Mouse (Mus musculus) embryonic facial prominence, embryonic 14.5 days (tissue): Measurements from ENCODE around the gene Lonrf2. TPM values are rescaled to one million over a fixed set of nuclear protein-coding genes. Genes with fewer than 3 reads are reported as not detected.

Experiments
- ATAC-seq: fragments of 200-750 bp; cut with Nextera tagmentation; 2 replicates; pipeline ENCODE4 v1.8.0; 2017; ENCODE audit warnings: low read depth, moderate number of reproducible peaks, moderate TSS enrichment
- DNase-seq: peaks from one replicate; pipeline ENCODE4 v3.0.0-alpha.2; 2015; ENCODE audit warnings: low spot score
- H3K27ac ChIP-seq: fragments of 300-500 bp; sonication (generic); replicated peaks from 2 replicates; pipeline ENCODE4 v1.5.1; 2014; ENCODE audit warnings: low read depth, mild to moderate bottlenecking, low read length, moderate library complexity
- H3K27me3 ChIP-seq: fragments of 300-500 bp; sonication (generic); replicated peaks from 2 replicates; pipeline ENCODE4 v1.6.1; 2014; ENCODE audit warnings: low read length; ENCODE audit not compliant: control insufficient read depth, insufficient read depth
- H3K36me3 ChIP-seq: fragments of 300-500 bp; sonication (generic); 2 replicates; pipeline ENCODE4 v1.6.1; 2014; ENCODE audit warnings: low read length, mixed read lengths; ENCODE audit not compliant: control insufficient read depth, insufficient read depth
- H3K4me1 ChIP-seq: fragments of 300-500 bp; sonication (generic); 2 replicates; pipeline ENCODE4 v1.6.1; 2014; ENCODE audit warnings: antibody characterized with exemption, low read length; ENCODE audit not compliant: control insufficient read depth, insufficient read depth
- H3K4me2 ChIP-seq: fragments of 300-500 bp; sonication (generic); 2 replicates; pipeline ENCODE4 v1.6.1; 2014; ENCODE audit warnings: low read depth, mild to moderate bottlenecking, low read length, moderate library complexity, mixed read lengths
- H3K4me3 ChIP-seq: fragments of 300-500 bp; sonication (generic); 2 replicates; pipeline ENCODE4 v1.5.1; 2014; ENCODE audit warnings: low read depth, mild to moderate bottlenecking, low read length
- H3K9ac ChIP-seq: fragments of 300-500 bp; sonication (generic); 2 replicates; pipeline ENCODE4 v1.6.1; 2014; ENCODE audit warnings: low read depth, mild to moderate bottlenecking, low read length, moderate library complexity, mixed read lengths
- H3K9me3 ChIP-seq: fragments of 300-500 bp; sonication (generic); 2 replicates; pipeline ENCODE4 v1.6.1; 2016; ENCODE audit warnings: low read length; ENCODE audit not compliant: control insufficient read depth
- WGBS: fragments of 180-500 bp; shearing (Covaris S2); extraction: QIAGEN DNeasy Blood & Tissue Kit; methylation state at CpG from one replicate; pipeline ENCODE4 v1.1.7; 2014; 5-methylcytosine and 5-hydroxymethylcytosine counted together
- polyA plus RNA-seq: library from polyadenylated mRNA; unstranded; fragments of >200 nt; fragmentation: Nextera tagmentation; extraction: Ambion mirVana; gene quantifications from 2 replicates; pipeline ENCODE4 v1.2.1, GENCODE M21; 2014

The Lonrf2 gene
- polyA plus RNA-seq, 1 experiment from 2014 or later, result 3.1 TPM

DNA sequence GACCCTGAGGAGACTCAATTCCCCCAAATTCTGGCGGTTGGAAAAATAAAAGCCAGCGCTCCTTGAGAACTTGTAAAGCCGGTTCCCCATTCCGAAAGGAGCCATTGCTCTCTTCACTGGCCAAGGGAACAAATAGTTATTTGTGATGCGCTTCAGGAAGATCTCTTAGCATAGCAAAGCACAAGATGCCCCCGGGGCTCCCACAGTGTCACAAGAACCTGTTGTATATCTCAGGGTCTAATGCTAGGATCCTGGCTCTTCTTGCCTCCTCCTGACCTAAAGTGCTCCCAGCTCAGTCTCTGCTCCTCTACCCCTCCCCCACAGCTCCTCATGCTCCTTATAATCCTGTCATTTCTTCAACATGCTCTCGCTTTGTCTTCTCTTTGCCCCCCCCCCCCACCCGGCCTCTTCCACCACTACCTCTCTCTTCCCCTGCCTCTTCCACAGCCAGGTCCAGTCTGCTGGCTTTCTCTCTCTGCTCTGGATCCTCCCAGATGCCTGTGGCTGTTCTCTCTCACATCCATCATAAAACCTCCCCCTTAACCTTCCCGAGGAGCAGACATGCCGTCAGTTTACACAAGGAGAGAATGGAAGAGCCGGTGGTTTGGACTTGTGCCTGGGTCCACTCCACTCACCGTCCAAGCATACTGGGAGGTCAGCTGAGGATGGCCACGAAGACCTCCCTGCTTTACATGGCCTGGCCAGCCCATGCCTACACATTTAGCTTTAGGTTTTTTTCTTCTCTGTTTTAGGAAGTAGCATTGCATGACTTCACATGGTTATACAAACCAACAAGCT is 33.1 kb upstream of the Lonrf2 start:
- H3K4me2 ChIP-seq, result no peak overlapping the region
- no peaks in the 10 kb centered on the region for H3K4me1 ChIP-seq
- no peak overlapping the region for H3K9ac ChIP-seq
- H3K9me3 ChIP-seq, result no peaks in the 10 kb centered on the region
- no peaks in the 10 kb centered on the region for H3K27me3 ChIP-seq
- no peak overlapping the region for H3K4me3 ChIP-seq
- ATAC-seq (no peak), DNase-seq (no peak)
- WGBS, result 49% methylated on average over 12 of the region's 13 CpGs
- H3K27ac ChIP-seq, result no peak overlapping the region
- peaks cover 8% of the 10 kb centered on the region; the same call in 1 of the 2 replicates for H3K36me3 ChIP-seq

GRCm38 (mm10) chr1:38866242-38866641 is 29.7 kb upstream of the Lonrf2 start:
- ATAC-seq (no peak), DNase-seq (no peak)
- no peak overlapping the region for H3K9ac ChIP-seq
- peaks cover 5% of the 10 kb centered on the region; the same call in 1 of the 2 replicates for H3K36me3 ChIP-seq
- H3K4me1 ChIP-seq, result no peaks in the 10 kb centered on the region
- H3K4me2 ChIP-seq, result no peak overlapping the region
- H3K9me3 ChIP-seq, result no peaks in the 10 kb centered on the region
- H3K27me3 ChIP-seq, result no peaks in the 10 kb centered on the region
- H3K27ac ChIP-seq, result no peak overlapping the region
- no peak overlapping the region for H3K4me3 ChIP-seq
- 77% methylated on average over 5 of the region's 5 CpGs for WGBS

DNA sequence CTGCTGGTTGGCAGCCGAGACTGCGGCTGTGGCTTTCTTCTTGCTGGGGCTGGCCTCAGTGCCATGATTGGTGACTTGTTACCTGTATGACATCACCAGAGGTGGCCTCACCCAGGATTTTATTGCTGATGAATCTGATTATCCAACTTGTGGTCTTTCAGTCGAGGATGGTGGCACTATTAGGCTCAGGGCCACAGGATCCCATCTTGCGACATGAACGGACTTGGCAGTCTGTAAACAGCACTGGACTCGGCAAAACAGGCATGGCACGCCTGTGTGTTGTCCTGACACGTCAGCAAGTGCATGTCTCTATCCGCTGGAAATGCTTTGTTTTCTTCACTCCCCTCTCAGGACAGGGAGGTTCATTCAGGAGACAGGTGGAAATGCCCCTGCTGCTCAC is 27.8 kb upstream of the Lonrf2 start:
- Histone ChIP-seq H3K27ac (no peak overlapping the region), H3K36me3 (peaks cover 5% of the 10 kb centered on the region; the same call in 1 of the 2 replicates), H3K4me3 (no peak overlapping the region), H3K27me3 (no peaks in the 10 kb centered on the region), H3K9ac (no peak overlapping the region), H3K9me3 (no peaks in the 10 kb centered on the region), H3K4me1 (no peaks in the 10 kb centered on the region), H3K4me2 (no peak overlapping the region)
- ATAC-seq (no peak), DNase-seq (no peak)
- WGBS, result 65% methylated on average over 9 of the region's 9 CpGs

DNA sequence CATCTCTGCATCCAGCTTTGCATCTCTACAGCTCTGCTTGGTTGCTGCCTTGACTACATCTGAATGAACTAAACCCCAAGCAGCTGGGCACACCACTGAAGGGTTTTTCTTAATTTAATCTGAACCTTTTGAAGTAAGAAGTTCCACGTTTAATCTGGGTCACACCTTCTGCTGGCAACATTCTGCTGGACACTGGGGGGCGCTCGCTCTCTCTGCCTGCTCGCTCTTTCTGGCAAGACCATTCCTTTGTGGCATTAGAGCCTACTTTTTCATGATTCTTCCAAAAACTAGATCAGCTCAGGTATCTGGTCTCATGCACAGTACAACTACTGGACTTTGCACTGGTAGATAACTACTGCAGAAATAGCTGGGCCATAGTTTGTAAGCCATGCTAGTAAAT is 25.7 kb upstream of the Lonrf2 start:
- DNase-seq (no peak), ATAC-seq (no peak)
- Histone ChIP-seq H3K27ac (no peak overlapping the region), H3K4me1 (no peaks in the 10 kb centered on the region), H3K27me3 (no peaks in the 10 kb centered on the region), H3K36me3 (peaks cover 5% of the 10 kb centered on the region; the same call in 1 of the 2 replicates), H3K4me2 (no peak overlapping the region), H3K9ac (no peak overlapping the region), H3K4me3 (no peak overlapping the region), H3K9me3 (no peaks in the 10 kb centered on the region)
- 12% methylated on average over 4 of the region's 4 CpGs for WGBS

DNA sequence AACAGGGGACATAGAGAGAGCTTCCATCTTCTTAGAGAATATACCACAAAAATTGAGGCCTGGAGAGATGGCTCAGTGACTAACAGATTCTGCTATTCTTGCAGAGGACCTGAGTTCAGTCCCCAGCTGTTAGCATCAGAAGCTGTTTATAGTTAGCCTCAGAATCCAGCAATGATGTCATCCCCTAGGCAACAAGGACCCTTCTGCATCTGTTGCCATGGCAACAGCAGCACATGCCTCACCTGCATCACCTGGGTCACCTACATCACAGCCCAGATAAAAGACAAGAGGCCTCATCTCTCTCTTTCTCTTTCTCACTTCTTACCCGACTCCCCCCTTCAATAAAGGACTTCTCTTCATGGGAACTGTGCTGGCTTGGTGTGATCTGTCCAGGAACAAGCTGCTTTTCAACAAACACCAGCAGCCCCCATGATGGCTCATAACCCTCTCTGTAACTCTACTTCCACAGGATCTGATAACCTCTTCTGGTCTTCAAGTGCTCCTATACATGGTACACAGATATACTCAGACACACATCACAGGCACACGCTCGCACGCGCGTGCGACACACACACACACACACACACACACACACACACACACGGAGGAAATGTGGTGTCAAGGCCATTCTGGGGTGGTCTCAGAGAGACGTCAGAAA is 24.5 kb upstream of the Lonrf2 start:
- Histone ChIP-seq H3K4me3 (no peak overlapping the region), H3K9me3 (no peaks in the 10 kb centered on the region), H3K27ac (no peak overlapping the region), H3K36me3 (no peaks in the 10 kb centered on the region; the same call in 1 of the 2 replicates), H3K9ac (no peak overlapping the region), H3K4me1 (no peaks in the 10 kb centered on the region), H3K4me2 (no peak overlapping the region), H3K27me3 (no peaks in the 10 kb centered on the region)
- DNase-seq (no peak), ATAC-seq (no peak)
- 84% methylated on average over 9 of the region's 9 CpGs for WGBS

GRCm38 (mm10) chr1:38860207-38860606 is 23.7 kb upstream of the Lonrf2 start:
- no peak overlapping the region for H3K9ac ChIP-seq
- no peak overlapping the region for H3K27ac ChIP-seq
- no peak overlapping the region for H3K4me3 ChIP-seq
- no peaks in the 10 kb centered on the region; the same call in 1 of the 2 replicates for H3K36me3 ChIP-seq
- H3K27me3 ChIP-seq, result no peaks in the 10 kb centered on the region
- no peaks in the 10 kb centered on the region for H3K4me1 ChIP-seq
- H3K4me2 ChIP-seq, result no peak overlapping the region
- H3K9me3 ChIP-seq, result no peaks in the 10 kb centered on the region
- ATAC-seq, result no peak
- no peak for DNase-seq
- 78% methylated on average over 5 of the region's 5 CpGs for WGBS

- WGBS, result 16% methylated on average over 3 of the region's 3 CpGs
- Histone ChIP-seq H3K4me1 (no peaks in the 10 kb centered on the region), H3K27me3 (no peaks in the 10 kb centered on the region), H3K9ac (no peak overlapping the region), H3K4me2 (no peak overlapping the region), H3K36me3 (no peaks in the 10 kb centered on the region), H3K27ac (no peak overlapping the region), H3K9me3 (no peaks in the 10 kb centered on the region), H3K4me3 (no peak overlapping the region)
- DNase-seq (peak; percentile 72), ATAC-seq (peak; percentile 55; the same call in 1 of the 2 replicates)
Observed at GRCm38 (mm10) chr1:38856196-38856595, 19.7 kb upstream of the Lonrf2 start.

- no peaks in the 10 kb centered on the region for H3K4me1 ChIP-seq
- H3K27ac ChIP-seq, result no peak overlapping the region
- no peak overlapping the region for H3K9ac ChIP-seq
- no peak for DNase-seq
- no peak for ATAC-seq
- H3K27me3 ChIP-seq, result peaks cover 5% of the 10 kb centered on the region
- no peak overlapping the region for H3K4me2 ChIP-seq
- H3K9me3 ChIP-seq, result no peaks in the 10 kb centered on the region
- WGBS, result 58% methylated on average over 2 of the region's 2 CpGs
- no peak overlapping the region for H3K4me3 ChIP-seq
- no peaks in the 10 kb centered on the region for H3K36me3 ChIP-seq
Observed at GRCm38 (mm10) chr1:38852250-38852649, 15.7 kb upstream of the Lonrf2 start.
